Mouse (Mus musculus) liver, embryonic 16.5 days (tissue): ENCODE data around the gene Ccl6. TPM values are rescaled to one million over a fixed set of nuclear protein-coding genes. Genes with fewer than 3 reads are reported as not detected.

Source experiments
- ATAC-seq: fragments of 200-750 bp; cut with Nextera tagmentation; 2 replicates; pipeline ENCODE4 v1.8.0; 2017; ENCODE audit warnings: low read depth, mild to moderate bottlenecking, moderate number of reproducible peaks, moderate library complexity
- H3K27ac ChIP-seq: fragments of 300-500 bp; sonication (generic); 2 replicates; pipeline ENCODE4 v1.5.1; 2014; ENCODE audit warnings: mild to moderate bottlenecking, low read length
- H3K27me3 ChIP-seq: fragments of 300-500 bp; sonication (generic); 2 replicates; pipeline ENCODE4 v1.6.1; 2014; ENCODE audit warnings: low read depth, low read length, mixed read lengths; ENCODE audit not compliant: control insufficient read depth, insufficient read depth
- H3K36me3 ChIP-seq: fragments of 300-500 bp; sonication (generic); 2 replicates; pipeline ENCODE4 v1.6.1; 2014; ENCODE audit warnings: mild to moderate bottlenecking; ENCODE audit not compliant: control insufficient read depth, insufficient read depth
- H3K4me1 ChIP-seq: fragments of 300-500 bp; sonication (generic); 2 replicates; pipeline ENCODE4 v1.6.1; 2014; ENCODE audit warnings: low read depth, low read length, mixed read lengths; ENCODE audit not compliant: control insufficient read depth
- H3K4me2 ChIP-seq: fragments of 300-500 bp; sonication (generic); 2 replicates; pipeline ENCODE4 v1.6.1; 2014; ENCODE audit warnings: low read depth, low read length, mixed read lengths
- H3K4me3 ChIP-seq: fragments of 300-500 bp; sonication (generic); 2 replicates; pipeline ENCODE4 v1.5.1; 2014; ENCODE audit warnings: low read depth, mild to moderate bottlenecking, low read length
- H3K9ac ChIP-seq: fragments of 300-500 bp; sonication (generic); 2 replicates; pipeline ENCODE4 v1.6.1; 2014; ENCODE audit warnings: low read depth, low read length
- H3K9me3 ChIP-seq: fragments of 300-500 bp; sonication (generic); replicated peaks from 2 replicates; pipeline ENCODE4 v1.6.1; 2016; ENCODE audit warnings: low read length; ENCODE audit not compliant: control insufficient read depth
- WGBS: fragments of 180-500 bp; shearing (Covaris S2); extraction: QIAGEN DNeasy Blood & Tissue Kit; methylation state at CpG from one replicate; pipeline ENCODE4 v1.1.7; 2014; ENCODE audit not compliant: insufficient replicate concordance; 5-methylcytosine and 5-hydroxymethylcytosine counted together
- polyA plus RNA-seq: library from polyadenylated mRNA; unstranded; fragments of >200 nt; fragmentation: Nextera tagmentation; extraction: Ambion mirVana; gene quantifications from 2 replicates; pipeline ENCODE4 v1.2.1, GENCODE M21; 2015

Gene Ccl6
- polyA plus RNA-seq, 1 experiment from 2014 or later: 16.3 TPM

GRCm38 (mm10) chr11:83604698-83605097 is 11.8 kb upstream of the Ccl6 start:
- no peak overlapping the region for H3K4me3 ChIP-seq
- H3K27me3 ChIP-seq: no peaks in the 10 kb centered on the region
- no peak overlapping the region for H3K4me2 ChIP-seq
- H3K4me1 ChIP-seq: no peaks in the 10 kb centered on the region
- WGBS: 53% methylated on average over 4 of the region's 4 CpGs
- H3K9me3 ChIP-seq: no peaks in the 10 kb centered on the region
- H3K36me3 ChIP-seq: no peaks in the 10 kb centered on the region
- no peak for ATAC-seq
- no peak overlapping the region for H3K9ac ChIP-seq
- no peak overlapping the region for H3K27ac ChIP-seq

GRCm38 (mm10) chr11:83603399-83603798 is 10.5 kb upstream of the Ccl6 start:
- Histone ChIP-seq H3K4me2 (no peak overlapping the region), H3K4me3 (no peak overlapping the region), H3K9me3 (no peaks in the 10 kb centered on the region), H3K9ac (no peak overlapping the region), H3K4me1 (no peaks in the 10 kb centered on the region), H3K27me3 (no peaks in the 10 kb centered on the region), H3K27ac (no peak overlapping the region), H3K36me3 (no peaks in the 10 kb centered on the region)
- WGBS: 66% methylated on average over 3 of the region's 3 CpGs
- ATAC-seq: no peak

- H3K4me3 ChIP-seq: no peak overlapping the region
- ATAC-seq: no peak
- no peak overlapping the region for H3K27ac ChIP-seq
- no peaks in the 10 kb centered on the region for H3K9me3 ChIP-seq
- H3K36me3 ChIP-seq: no peaks in the 10 kb centered on the region
- WGBS: 53% methylated on average over 2 of the region's 2 CpGs
- no peaks in the 10 kb centered on the region for H3K4me1 ChIP-seq
- no peak overlapping the region for H3K4me2 ChIP-seq
- H3K9ac ChIP-seq: no peak overlapping the region
- no peaks in the 10 kb centered on the region for H3K27me3 ChIP-seq
Measured at GRCm38 (mm10) chr11:83600576-83600975, 7.7 kb upstream of the Ccl6 start.

- H3K4me1 ChIP-seq: no peaks in the 10 kb centered on the region
- no peaks in the 10 kb centered on the region for H3K36me3 ChIP-seq
- no peaks in the 10 kb centered on the region for H3K9me3 ChIP-seq
- H3K9ac ChIP-seq: no peak overlapping the region
- WGBS: 68% methylated on average over 3 of the region's 3 CpGs
- H3K4me2 ChIP-seq: no peak overlapping the region
- H3K27ac ChIP-seq: no peak overlapping the region
- H3K4me3 ChIP-seq: no peak overlapping the region
- no peak for ATAC-seq
- H3K27me3 ChIP-seq: no peaks in the 10 kb centered on the region
Measured at GRCm38 (mm10) chr11:83598991-83599390, 6.1 kb upstream of the Ccl6 start.

GRCm38 (mm10) chr11:83598207-83598837 is 5.4 kb upstream of the Ccl6 start:
- H3K9me3 ChIP-seq: no peaks in the 10 kb centered on the region
- no peak overlapping the region for H3K27ac ChIP-seq
- no peak for ATAC-seq
- H3K27me3 ChIP-seq: no peaks in the 10 kb centered on the region
- no peak overlapping the region for H3K9ac ChIP-seq
- 52% methylated on average over 3 of the region's 3 CpGs for WGBS
- H3K36me3 ChIP-seq: no peaks in the 10 kb centered on the region
- H3K4me2 ChIP-seq: no peak overlapping the region
- H3K4me1 ChIP-seq: no peaks in the 10 kb centered on the region
- no peak overlapping the region for H3K4me3 ChIP-seq

- ATAC-seq: no peak
- WGBS: 69% methylated on average over 7 of the region's 7 CpGs
Measured at GRCm38 (mm10) chr11:83597796-83598195, 4.9 kb upstream of the Ccl6 start.

GRCm38 (mm10) chr11:83595669-83596455 is 3.0 kb upstream of the Ccl6 start:
- no peak overlapping the region for H3K27ac ChIP-seq
- 52% methylated on average over 7 of the region's 7 CpGs for WGBS
- H3K4me1 ChIP-seq: no peaks in the 10 kb centered on the region; the same call in 1 of the 2 replicates
- H3K9ac ChIP-seq: no peak overlapping the region
- H3K36me3 ChIP-seq: no peaks in the 10 kb centered on the region
- ATAC-seq: no peak
- H3K4me3 ChIP-seq: no peak overlapping the region
- H3K9me3 ChIP-seq: no peaks in the 10 kb centered on the region
- no peaks in the 10 kb centered on the region for H3K27me3 ChIP-seq
- no peak overlapping the region for H3K4me2 ChIP-seq

More at GRCm38 (mm10) chr11:83597796-83598195, 4.9 kb upstream of the Ccl6 start:
- H3K36me3 ChIP-seq: no peaks in the 10 kb centered on the region
- no peak overlapping the region for H3K27ac ChIP-seq
- H3K4me3 ChIP-seq: no peak overlapping the region
- no peaks in the 10 kb centered on the region for H3K27me3 ChIP-seq
- H3K9ac ChIP-seq: no peak overlapping the region
- no peaks in the 10 kb centered on the region; the same call in 1 of the 2 replicates for H3K4me1 ChIP-seq
- H3K4me2 ChIP-seq: no peak overlapping the region
- H3K9me3 ChIP-seq: no peaks in the 10 kb centered on the region

GRCm38 (mm10) chr11:83593453-83593852 is 566 bp upstream of the Ccl6 start:
- H3K4me2 ChIP-seq: no peak overlapping the region
- no peaks in the 10 kb centered on the region for H3K9me3 ChIP-seq
- H3K4me3 ChIP-seq: no peak overlapping the region
- 55% methylated on average over 5 of the region's 5 CpGs for WGBS
- no peaks in the 10 kb centered on the region; the same call in 1 of the 2 replicates for H3K4me1 ChIP-seq
- ATAC-seq: no peak
- H3K36me3 ChIP-seq: no peaks in the 10 kb centered on the region
- H3K27me3 ChIP-seq: no peaks in the 10 kb centered on the region
- no peak overlapping the region for H3K27ac ChIP-seq
- H3K9ac ChIP-seq: no peak overlapping the region

GRCm38 (mm10) chr11:83584232-83584631 is 8.7 kb downstream of the Ccl6 start:
- Histone ChIP-seq H3K27me3 (no peaks in the 10 kb centered on the region), H3K9me3 (no peaks in the 10 kb centered on the region), H3K4me1 (no peaks in the 10 kb centered on the region; the same call in 1 of the 2 replicates), H3K9ac (no peak overlapping the region), H3K4me2 (no peak overlapping the region), H3K4me3 (no peak overlapping the region), H3K36me3 (no peaks in the 10 kb centered on the region), H3K27ac (no peak overlapping the region)
- ATAC-seq: no peak
- 54% methylated on average over 2 of the region's 2 CpGs for WGBS
